Mouse (Mus musculus) megakaryocyte-erythroid progenitor cell, adult 5-6 weeks (primary cell): Measurements from ENCODE around the gene Hist2h3b. TPM values are rescaled to one million over a fixed set of nuclear protein-coding genes. Genes with fewer than 3 reads are reported as not detected.

Experiments
- ATAC-seq: replicated peaks from 2 replicates; pipeline ENCODE4 v1.8.0; 2016; ENCODE audit warnings: mild to moderate bottlenecking, inconsistent platforms; ENCODE audit not compliant: severe bottlenecking, poor library complexity, low FRiP score, low TSS enrichment
- total RNA-seq, 2 experiments: library from RNA; stranded (forward) in 1 of 2; stranded (reverse) in 1 of 2; fragments of 200-1000, 215-1000 nt in 1 of 2; fragments of >200 nt in 1 of 2; fragmentation: Nextera tagmentation in 1 of 2; gene quantifications; 2 replicates each; pipeline ENCODE4 v1.2.3; 2014 to 2017

Gene Hist2h3b
- total RNA-seq, 2 experiments from 2014 or later, result 432 to 646 TPM

GRCm38 (mm10) chr3:96237904-96238511, 30.4 kb upstream of the Hist2h3b start:
- ATAC-seq, result peak; percentile 11

DNA sequence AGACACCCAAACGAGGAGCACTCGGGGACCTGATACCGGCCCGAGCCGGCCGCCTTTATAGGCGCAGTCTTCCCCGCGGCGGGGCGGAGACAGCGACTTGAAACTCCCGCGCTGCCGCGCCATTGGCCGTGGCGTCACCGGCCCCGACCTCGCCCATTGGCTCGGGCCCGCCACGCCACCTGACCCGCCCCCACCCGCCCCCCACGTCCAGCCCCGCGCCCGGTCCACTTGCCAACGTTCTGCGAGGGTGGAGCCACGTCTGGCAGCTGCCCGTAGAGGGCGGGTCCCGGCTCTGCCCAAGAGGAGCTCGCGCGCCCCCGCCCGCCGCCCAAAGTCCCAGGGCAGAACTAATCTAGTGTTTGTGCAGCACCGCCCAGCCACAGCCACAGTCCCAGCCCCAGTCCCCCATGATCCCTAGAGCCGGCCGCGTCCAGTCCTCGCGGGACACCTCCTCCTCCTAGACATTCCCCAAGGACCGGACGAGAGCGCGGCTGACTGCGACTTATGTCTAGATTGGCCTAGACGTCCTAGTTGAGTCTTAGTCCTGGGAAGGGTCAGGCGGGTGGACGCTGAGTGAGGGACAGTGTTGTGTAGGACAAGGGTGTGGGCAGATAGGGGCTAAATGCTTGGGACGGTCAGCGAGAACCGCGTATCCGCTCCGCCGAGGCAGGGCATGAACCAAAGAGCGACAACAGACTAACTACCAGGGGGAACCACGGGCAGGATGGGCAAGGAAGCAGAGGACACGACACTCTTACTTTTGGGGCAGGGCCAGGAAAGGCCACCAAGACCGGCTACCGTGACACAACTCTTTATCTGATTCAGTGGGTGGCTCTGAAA, 29.3 kb upstream of the Hist2h3b start, which contains the start of gene Hist2h3c2:
Gene Hist2h3c2 (minus strand): TSS at position 174 of the 840 bp plus-strand sequence.
- peak; percentile 75 for ATAC-seq

DNA sequence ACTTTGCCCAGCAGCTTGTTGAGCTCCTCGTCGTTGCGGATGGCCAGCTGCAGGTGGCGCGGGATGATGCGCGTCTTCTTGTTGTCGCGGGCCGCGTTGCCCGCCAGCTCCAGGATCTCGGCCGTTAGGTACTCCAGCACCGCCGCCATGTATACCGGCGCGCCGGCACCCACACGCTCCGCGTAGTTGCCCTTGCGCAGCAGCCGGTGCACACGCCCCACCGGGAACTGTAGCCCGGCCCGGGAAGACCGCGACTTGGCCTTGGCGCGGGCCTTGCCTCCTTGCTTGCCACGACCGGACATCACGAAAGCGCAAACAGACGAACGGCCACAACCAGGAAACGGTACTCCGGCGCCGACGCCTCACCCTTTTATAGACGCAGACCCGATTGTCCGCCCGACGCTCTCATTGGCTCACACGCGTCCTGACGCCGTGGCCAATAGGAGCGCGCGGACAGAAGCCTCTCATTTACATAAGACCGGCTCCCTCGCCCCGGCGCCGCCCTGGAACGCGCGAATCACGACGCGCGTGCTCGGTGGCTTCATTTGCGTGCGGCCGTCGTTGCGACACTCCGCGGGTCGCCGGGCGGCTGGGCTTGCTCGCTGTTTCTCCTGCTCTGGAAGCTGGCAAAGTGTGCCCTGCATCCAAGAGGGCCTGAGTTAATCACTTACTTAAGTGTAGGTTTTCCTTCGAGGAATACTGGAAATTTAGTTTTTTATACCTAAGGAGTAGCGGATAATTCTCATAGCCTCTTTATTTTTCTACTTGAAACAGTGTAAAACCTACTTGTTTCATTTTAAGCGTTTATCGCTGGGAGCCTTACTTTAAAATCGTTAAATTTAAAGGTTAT, 28.3 kb upstream of the Hist2h3b start, which contains the start of gene Hist2h2aa2:
Gene Hist2h2aa2 (minus strand): TSS at position 328 of the 850 bp plus-strand sequence.
- peak; percentile 62 for ATAC-seq

DNA sequence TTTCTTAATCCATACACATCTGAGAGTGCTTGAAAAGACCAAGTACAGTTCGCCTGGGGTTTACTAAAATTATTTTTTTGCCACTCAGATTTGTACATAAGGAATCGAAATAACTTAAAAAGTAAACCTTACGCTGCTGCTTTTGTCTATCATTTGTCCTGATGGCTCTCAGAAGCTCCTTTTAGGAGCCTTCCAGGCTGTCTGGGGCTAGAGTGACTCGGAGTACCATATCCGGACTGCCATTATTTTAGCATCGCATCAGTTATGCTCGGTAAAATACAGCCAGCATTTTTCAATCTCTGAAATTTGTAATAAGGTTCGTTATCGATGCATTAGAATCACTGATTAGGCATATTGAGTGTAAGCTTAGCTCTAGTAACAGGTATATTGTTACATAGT, 27.7 kb upstream of the Hist2h3b start:
- no peak for ATAC-seq

DNA sequence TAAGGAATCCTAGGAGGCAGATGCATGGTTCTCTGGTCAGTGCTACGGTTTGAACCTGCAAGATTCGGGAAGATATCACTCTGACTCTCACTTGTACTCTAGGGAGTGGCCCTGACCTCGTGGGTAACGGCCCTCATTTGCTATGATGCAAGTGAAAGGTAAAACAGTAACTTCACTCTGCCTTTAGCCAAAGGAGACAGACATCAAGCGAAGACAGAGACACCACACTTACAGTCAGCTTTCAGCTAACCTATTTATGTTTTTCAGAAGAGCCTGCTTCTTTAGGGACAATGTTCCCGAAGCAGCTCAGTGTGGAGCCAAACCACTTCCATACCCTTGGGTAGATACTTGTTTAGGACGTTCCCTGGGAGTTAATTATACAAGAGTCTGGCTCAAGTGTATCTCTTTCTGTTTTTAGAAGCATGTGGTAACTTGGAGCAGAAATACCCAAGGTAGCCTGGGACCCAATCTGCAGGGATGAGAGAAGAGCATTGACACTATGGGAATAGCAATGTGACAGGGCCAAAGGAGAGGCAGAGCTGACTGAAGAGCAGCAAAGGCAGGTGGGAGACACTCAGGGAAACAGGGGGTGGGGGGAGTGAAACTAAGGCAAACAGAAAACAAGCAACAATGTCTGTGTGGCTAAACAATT, 24.4 kb upstream of the Hist2h3b start:
- no peak for ATAC-seq

- peak; percentile 71 for ATAC-seq
Measured at GRCm38 (mm10) chr3:96245003-96245886, 23.2 kb upstream of the Hist2h3b start, which contains the start of gene Hist2h2aa1. Hist2h2aa1 (plus strand) TSS chr3:96245497.

DNA sequence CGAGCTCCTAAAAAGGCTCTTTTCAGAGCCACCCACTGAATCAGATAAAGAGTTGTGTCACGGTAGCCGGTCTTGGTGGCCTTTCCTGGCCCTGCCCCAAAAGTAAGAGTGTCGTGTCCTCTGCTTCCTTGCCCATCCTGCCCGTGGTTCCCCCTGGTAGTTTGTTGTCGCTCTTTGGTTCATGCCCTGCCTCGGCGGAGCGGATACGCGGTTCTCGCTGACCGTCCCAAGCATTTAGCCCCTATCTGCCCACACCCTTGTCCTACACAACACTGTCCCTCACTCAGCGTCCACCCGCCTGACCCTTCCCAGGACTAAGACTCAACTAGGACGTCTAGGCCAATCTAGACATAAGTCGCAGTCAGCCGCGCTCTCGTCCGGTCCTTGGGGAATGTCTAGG, 22.4 kb upstream of the Hist2h3b start:
- ATAC-seq, result peak; percentile 72

GRCm38 (mm10) chr3:96246427-96246856, 22.0 kb upstream of the Hist2h3b start, which contains the start of gene Hist2h3c1:
Hist2h3c1 (plus strand) TSS chr3:96246685.
- peak; percentile 75 for ATAC-seq

GRCm38 (mm10) chr3:96247356-96248140, 20.9 kb upstream of the Hist2h3b start:
- ATAC-seq, result no peak

DNA sequence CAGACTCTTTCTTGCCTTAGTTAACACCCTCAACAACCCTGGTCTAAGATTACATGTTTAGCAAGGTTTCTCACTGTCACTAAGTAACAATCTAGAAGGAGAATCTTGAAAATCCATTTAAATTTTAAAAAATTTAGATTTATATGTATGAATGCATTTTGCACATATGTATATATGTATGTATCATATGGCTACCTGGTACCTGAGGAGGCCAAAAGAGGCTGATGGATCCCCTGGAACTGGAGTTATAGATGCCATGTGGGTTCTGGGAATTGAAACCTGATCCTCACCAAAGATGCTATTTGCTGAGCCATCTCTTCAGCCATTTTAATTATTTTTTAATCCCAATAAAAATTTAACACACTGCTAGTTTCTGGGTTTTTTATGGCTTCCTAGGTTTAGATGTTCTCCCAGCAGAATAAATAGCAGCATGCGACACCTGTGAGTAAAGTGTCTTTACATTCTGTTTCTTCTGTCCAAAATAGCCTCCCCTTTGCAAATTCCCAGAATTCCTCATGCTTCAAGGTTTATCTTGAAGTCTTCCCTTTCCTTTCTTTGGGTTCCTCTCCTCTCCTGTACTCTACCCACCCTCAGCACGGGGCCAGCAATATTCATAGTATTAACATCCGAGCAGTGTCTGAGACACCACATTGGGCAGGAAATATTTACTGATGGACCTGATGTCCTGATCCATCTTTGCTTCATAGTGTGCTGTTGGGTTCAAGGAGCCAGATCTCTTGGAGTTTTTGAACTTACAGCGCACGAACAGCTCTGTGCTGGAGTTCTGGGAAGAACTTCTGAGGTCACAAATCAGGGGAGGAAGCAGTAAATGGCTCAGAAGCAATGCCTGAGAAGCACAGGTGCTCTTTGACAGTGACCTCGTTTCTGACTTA, 20.1 kb upstream of the Hist2h3b start:
- no peak for ATAC-seq

GRCm38 (mm10) chr3:96249034-96249345, 19.5 kb upstream of the Hist2h3b start:
- no peak for ATAC-seq

GRCm38 (mm10) chr3:96250890-96251289, 17.6 kb upstream of the Hist2h3b start:
- ATAC-seq, result no peak

GRCm38 (mm10) chr3:96251787-96252186, 16.7 kb upstream of the Hist2h3b start:
- ATAC-seq, result no peak

DNA sequence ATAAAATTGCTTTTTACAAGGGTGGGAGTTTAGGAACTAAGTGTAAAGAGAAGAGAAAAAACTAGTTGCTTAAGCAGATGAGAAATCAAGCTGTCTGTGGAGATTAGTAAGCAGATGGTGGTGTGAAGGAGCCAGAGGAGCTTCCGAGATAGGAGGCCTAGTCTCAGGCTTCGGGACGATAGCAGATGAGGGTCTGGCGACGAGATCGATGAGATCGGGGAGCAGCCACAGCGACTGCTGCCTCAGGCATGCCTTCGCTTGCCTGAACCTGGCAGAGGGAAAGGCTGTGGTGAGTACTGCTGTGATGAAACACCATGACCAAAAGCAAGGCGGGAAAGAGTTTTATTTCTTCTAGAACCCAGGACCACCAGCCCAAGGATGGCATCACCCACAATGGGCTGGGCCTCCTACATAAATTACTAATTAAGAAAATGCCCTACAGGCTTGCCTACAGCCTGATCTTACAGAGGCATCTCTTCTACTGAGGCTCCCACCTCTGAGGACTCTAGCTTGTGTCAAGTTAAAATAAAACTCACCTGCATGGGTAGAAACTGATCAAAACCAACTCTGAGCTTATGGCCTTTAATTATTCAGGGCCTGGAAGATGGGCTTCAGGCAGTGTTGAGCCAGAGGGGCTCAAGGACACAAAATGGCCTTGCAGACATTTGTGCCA, 13.6 kb upstream of the Hist2h3b start:
- peak; percentile 98 for ATAC-seq

GRCm38 (mm10) chr3:96255926-96256593, 12.4 kb upstream of the Hist2h3b start:
- ATAC-seq, result no peak

GRCm38 (mm10) chr3:96257190-96257589, 11.3 kb upstream of the Hist2h3b start:
- ATAC-seq, result no peak
